Mouse (Mus musculus) liver, embryonic 16.5 days (tissue): ENCODE measurements at regions not wholly inside any gene's neighbourhood (a gene's known extent, or its start where the extent isn't known, plus 50 kb on each side); places are given as distances from the start of the nearest gene placed in this dataset.

Source experiments
- ATAC-seq: fragments of 200-750 bp; cut with Nextera tagmentation; 2 replicates; pipeline ENCODE4 v1.8.0; 2017; ENCODE audit warnings: low read depth, mild to moderate bottlenecking, moderate number of reproducible peaks, moderate library complexity
- H3K27ac ChIP-seq: fragments of 300-500 bp; sonication (generic); 2 replicates; pipeline ENCODE4 v1.5.1; 2014; ENCODE audit warnings: mild to moderate bottlenecking, low read length
- H3K27me3 ChIP-seq: fragments of 300-500 bp; sonication (generic); 2 replicates; pipeline ENCODE4 v1.6.1; 2014; ENCODE audit warnings: low read depth, low read length, mixed read lengths; ENCODE audit not compliant: control insufficient read depth, insufficient read depth
- H3K36me3 ChIP-seq: fragments of 300-500 bp; sonication (generic); 2 replicates; pipeline ENCODE4 v1.6.1; 2014; ENCODE audit warnings: mild to moderate bottlenecking; ENCODE audit not compliant: control insufficient read depth, insufficient read depth
- H3K4me1 ChIP-seq: fragments of 300-500 bp; sonication (generic); 2 replicates; pipeline ENCODE4 v1.6.1; 2014; ENCODE audit warnings: low read depth, low read length, mixed read lengths; ENCODE audit not compliant: control insufficient read depth
- H3K4me2 ChIP-seq: fragments of 300-500 bp; sonication (generic); 2 replicates; pipeline ENCODE4 v1.6.1; 2014; ENCODE audit warnings: low read depth, low read length, mixed read lengths
- H3K4me3 ChIP-seq: fragments of 300-500 bp; sonication (generic); 2 replicates; pipeline ENCODE4 v1.5.1; 2014; ENCODE audit warnings: low read depth, mild to moderate bottlenecking, low read length
- H3K9ac ChIP-seq: fragments of 300-500 bp; sonication (generic); 2 replicates; pipeline ENCODE4 v1.6.1; 2014; ENCODE audit warnings: low read depth, low read length
- H3K9me3 ChIP-seq: fragments of 300-500 bp; sonication (generic); replicated peaks from 2 replicates; pipeline ENCODE4 v1.6.1; 2016; ENCODE audit warnings: low read length; ENCODE audit not compliant: control insufficient read depth
- WGBS: fragments of 180-500 bp; shearing (Covaris S2); extraction: QIAGEN DNeasy Blood & Tissue Kit; methylation state at CpG from one replicate; pipeline ENCODE4 v1.1.7; 2014; ENCODE audit not compliant: insufficient replicate concordance; 5-methylcytosine and 5-hydroxymethylcytosine counted together

DNA sequence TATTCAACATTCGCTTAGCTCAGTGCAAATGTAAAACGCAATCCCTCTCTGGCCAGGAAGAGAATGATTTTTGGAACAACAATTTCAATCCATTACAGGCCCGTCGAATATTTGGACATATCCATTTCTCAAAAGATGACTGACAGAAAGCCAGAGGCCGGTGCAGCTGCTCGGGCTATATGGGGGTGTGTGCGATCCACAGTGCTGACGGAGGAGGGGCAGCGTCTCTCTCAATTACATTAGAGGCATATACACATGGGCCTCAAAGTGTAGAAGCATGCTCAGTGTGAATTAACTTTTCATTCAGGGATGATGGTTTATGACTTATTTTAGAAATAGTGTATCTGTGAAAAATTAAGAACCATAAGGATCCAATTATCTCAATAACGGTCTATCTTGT is 483.4 kb upstream of the Cdh4 start:
- H3K4me3 ChIP-seq: no peak overlapping the region
- H3K4me2 ChIP-seq: no peak overlapping the region
- H3K36me3 ChIP-seq: no peaks in the 10 kb centered on the region
- H3K9ac ChIP-seq: no peak overlapping the region
- WGBS: 80% methylated on average over 10 of the region's 10 CpGs
- no peaks in the 10 kb centered on the region for H3K27me3 ChIP-seq
- no peaks in the 10 kb centered on the region for H3K9me3 ChIP-seq
- H3K27ac ChIP-seq: no peak overlapping the region
- H3K4me1 ChIP-seq: no peaks in the 10 kb centered on the region
- no peak for ATAC-seq

DNA sequence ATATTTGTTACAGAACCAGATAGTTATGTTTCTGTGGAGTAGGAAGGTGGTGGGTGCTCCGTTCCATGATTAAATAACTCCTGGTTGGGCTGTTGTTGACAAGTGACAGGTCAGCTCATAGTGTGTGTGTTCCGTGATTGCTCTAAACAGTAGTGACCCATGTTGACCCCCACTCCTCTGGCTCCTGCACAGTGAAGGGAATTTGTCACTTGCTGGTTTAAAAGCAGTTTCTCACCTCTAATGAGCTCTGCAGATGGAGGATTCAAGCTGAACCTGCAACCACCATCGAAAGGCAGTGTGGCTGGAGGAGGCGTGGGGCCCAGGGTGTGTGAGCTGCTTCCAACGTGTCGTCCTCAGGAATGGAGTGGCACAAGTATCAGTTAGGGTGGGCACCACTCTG is 482.6 kb upstream of the Cdh4 start:
- Histone ChIP-seq H3K4me1 (no peaks in the 10 kb centered on the region), H3K9ac (no peak overlapping the region), H3K4me3 (no peak overlapping the region), H3K27ac (no peak overlapping the region), H3K27me3 (no peaks in the 10 kb centered on the region), H3K4me2 (no peak overlapping the region), H3K36me3 (no peaks in the 10 kb centered on the region), H3K9me3 (no peaks in the 10 kb centered on the region)
- ATAC-seq: no peak
- WGBS: 52% methylated on average over 6 of the region's 6 CpGs

DNA sequence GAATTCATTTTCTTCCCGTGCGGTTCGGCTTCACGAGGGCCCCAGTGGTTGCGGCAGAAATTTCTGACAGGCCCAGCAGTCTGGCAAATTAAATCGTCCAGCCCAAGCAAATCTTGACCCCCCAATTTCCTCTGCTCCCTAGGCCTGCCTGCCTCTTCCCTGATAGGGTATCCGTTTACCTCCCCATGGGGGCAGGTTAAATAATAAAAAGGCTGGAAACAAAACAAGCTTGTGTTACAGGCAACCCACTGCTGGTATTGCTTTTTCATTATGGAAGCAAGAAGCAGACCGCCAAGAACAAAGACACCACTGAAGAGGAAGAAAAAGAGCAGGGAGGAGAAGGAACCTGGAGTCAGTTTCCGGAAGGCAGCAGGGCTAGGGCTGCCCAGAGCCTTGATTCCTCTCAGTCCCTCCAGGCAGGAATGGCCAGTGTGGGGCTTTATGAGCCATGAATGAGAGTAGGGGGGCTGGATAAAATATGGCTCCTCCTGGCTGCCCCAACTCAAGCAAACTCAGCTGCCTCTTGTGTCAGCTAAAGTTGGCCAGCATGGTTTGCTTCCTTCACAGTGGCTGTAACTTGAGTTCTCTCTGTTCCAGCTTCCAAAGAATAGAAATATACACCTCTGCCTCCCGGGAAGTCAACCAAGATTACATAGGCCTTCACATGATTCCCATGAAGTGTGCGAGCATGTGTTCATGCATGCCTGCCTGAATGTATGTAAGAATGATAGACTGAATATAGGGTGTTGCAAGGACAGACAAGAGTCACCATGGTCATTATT is 474.5 kb upstream of the Cdh4 start:
- Histone ChIP-seq H3K4me2 (no peak overlapping the region), H3K4me3 (no peak overlapping the region), H3K27me3 (no peaks in the 10 kb centered on the region), H3K9ac (no peak overlapping the region), H3K9me3 (no peaks in the 10 kb centered on the region), H3K27ac (no peak overlapping the region), H3K4me1 (no peaks in the 10 kb centered on the region), H3K36me3 (no peaks in the 10 kb centered on the region)
- ATAC-seq: no peak
- WGBS: 68% methylated on average over 11 of the region's 11 CpGs

DNA sequence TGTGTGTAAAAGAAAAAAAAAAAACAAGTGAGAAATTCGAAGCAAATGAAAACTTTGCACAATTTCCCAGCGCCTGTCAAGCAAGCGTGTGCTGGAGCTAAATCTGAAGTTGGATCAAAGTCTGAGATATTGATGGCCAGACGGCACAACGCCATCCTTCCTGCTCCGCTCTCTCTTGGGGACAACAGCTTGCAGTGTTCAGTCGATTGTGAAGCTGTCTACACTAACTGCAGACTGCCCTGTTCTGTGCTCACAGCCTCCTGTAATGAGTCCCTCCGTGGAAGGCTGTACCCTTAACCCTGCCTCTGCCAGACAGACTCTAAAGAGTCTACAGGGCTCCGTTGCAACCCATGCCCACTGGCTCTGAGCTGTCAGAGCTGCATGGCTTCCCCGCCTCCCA is 472.5 kb upstream of the Cdh4 start:
- H3K4me3 ChIP-seq: no peak overlapping the region
- WGBS: 67% methylated on average over 10 of the region's 10 CpGs
- no peaks in the 10 kb centered on the region for H3K36me3 ChIP-seq
- ATAC-seq: no peak
- no peaks in the 10 kb centered on the region for H3K9me3 ChIP-seq
- H3K4me1 ChIP-seq: no peaks in the 10 kb centered on the region
- no peak overlapping the region for H3K4me2 ChIP-seq
- H3K27me3 ChIP-seq: no peaks in the 10 kb centered on the region
- no peak overlapping the region for H3K27ac ChIP-seq
- no peak overlapping the region for H3K9ac ChIP-seq

DNA sequence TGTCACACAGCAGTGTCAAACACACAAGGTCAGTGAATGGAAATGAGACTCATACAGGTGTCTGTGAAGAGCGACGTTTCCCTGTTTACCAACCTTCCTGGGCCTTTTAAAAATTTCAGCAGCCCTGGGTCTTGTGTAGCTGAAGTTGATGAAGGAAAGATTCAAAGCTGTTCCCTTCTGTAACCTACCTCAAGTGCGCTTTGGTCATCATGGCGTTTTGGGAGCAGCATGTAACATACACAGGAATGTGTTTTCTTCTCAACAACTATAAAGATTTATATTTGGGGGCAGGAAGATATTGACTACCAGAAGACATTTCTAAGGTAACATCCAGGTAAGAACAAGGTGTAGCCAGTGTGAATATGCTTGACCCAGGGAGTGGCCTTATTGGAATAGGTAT is 466.9 kb upstream of the Cdh4 start:
- no peak overlapping the region for H3K4me2 ChIP-seq
- H3K36me3 ChIP-seq: no peaks in the 10 kb centered on the region
- no peak overlapping the region for H3K27ac ChIP-seq
- no peak overlapping the region for H3K4me3 ChIP-seq
- 62% methylated on average over 4 of the region's 4 CpGs for WGBS
- H3K4me1 ChIP-seq: no peaks in the 10 kb centered on the region
- no peaks in the 10 kb centered on the region for H3K9me3 ChIP-seq
- no peak for ATAC-seq
- no peaks in the 10 kb centered on the region for H3K27me3 ChIP-seq
- H3K9ac ChIP-seq: no peak overlapping the region

DNA sequence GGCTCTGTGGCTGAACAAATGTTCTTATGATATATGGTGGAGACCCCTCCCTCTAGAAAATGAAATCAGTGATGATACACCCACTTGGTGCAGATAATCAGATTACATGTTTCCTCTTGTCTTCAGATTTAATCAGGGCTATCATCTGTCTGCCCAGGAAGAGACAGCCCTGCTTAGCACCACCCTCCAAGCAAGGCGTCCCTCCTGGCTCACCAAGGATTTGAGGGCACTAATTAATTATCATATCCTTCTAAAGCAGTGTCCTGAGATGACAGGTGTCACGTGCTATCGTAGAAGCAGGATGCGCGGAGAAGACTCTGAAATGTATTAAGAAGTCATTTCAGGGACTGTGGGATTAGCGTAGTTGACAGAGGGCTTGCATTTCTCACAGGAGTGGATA is 466.2 kb upstream of the Cdh4 start:
- no peak for ATAC-seq
- H3K4me3 ChIP-seq: no peak overlapping the region
- 77% methylated on average over 6 of the region's 6 CpGs for WGBS
- H3K36me3 ChIP-seq: no peaks in the 10 kb centered on the region
- no peaks in the 10 kb centered on the region for H3K27me3 ChIP-seq
- no peaks in the 10 kb centered on the region for H3K9me3 ChIP-seq
- no peak overlapping the region for H3K9ac ChIP-seq
- no peaks in the 10 kb centered on the region for H3K4me1 ChIP-seq
- H3K4me2 ChIP-seq: no peak overlapping the region
- H3K27ac ChIP-seq: no peak overlapping the region

DNA sequence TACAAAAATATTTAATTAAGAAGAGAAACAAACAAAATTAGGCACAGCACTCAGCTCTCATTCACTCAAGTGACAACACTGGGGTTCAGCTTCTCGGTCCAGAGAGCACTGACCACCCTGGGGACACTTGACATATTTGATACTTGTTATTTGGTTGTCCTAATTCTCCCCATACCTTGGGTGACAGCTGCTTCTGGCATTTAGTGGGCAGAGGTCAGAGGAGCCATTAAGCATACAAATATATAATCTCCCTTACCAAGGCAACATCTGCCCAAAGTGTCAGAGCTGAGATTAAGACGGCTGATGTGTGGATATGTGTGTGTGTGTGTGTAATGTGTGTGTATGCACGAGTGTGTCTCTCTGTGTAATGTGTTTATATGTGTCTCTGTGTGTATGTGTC is 465.7 kb upstream of the Cdh4 start:
- Histone ChIP-seq H3K9me3 (no peaks in the 10 kb centered on the region), H3K27me3 (no peaks in the 10 kb centered on the region), H3K4me1 (no peaks in the 10 kb centered on the region), H3K4me3 (no peak overlapping the region), H3K9ac (no peak overlapping the region), H3K4me2 (no peak overlapping the region), H3K36me3 (no peaks in the 10 kb centered on the region), H3K27ac (no peak overlapping the region)
- 61% methylated on average over 3 of the region's 3 CpGs for whole genome bisulfite sequencing
- no peak for ATAC-seq

DNA sequence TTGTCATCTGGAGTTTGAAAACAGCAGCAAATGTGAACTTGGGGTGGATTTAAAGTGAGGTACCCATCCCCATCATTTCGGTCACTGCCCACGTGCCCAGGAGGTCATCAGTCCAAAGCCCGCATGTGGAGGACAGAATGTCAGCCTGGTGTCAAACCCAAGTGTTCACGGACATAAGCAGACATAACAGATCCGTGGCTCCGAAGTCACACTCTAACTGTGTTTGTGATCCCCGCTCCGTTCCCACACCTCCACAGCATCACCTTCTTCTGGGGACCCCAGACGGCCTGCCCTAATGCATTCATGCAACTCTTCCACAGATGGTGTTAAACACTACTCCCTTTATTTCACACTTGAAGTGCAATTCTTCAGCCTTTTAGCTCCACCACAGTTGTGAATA is 462.8 kb upstream of the Cdh4 start:
- 75% methylated on average over 9 of the region's 9 CpGs for WGBS

DNA sequence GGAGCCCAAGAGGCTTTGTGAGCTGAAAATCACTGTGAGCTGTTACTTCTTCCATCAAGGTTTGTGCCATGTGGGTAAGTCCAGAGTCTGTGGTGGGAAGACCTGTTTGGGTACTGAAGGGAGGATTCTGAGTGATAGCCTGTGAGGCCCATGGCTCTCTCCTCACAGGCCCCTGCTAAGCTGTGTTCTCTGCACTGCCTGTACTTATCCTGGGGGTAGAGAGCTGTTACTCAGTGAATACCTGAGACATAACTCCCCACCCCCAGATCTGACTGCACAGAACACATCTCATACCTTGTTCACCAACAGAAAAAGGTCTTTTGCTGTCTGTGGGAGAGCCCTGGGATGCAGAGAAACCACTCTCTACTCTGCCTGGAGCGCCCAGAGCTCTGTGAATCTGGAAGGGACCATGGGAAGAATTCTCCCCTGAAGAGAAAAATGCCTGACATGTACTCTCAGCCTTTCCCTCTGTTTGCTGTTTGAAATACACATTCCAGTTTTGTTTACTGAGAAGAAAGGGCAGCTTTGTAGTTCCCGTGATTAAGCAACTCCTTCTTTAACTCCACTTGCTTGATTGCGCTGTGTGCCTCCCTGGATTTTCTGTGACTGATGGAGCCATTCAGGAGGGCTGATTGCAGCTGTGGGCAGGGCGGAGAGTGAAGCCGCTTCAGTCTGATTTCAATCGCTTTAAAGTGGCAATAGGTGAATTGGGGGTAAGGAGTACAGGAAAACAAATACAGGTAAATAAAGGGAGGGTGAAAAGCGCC is 460.3 kb upstream of the Cdh4 start:
- Histone ChIP-seq H3K4me3 (no peak overlapping the region), H3K27ac (no peak overlapping the region), H3K9ac (no peak overlapping the region), H3K36me3 (no peaks in the 10 kb centered on the region), H3K4me2 (no peak overlapping the region), H3K27me3 (no peaks in the 10 kb centered on the region), H3K9me3 (no peaks in the 10 kb centered on the region), H3K4me1 (no peaks in the 10 kb centered on the region)
- 0 out of 2 replicates have a peak, but pooled peaks have one; percentile 11 for ATAC-seq
- 37% methylated on average over 7 of the region's 7 CpGs for WGBS

More for the DNA sequence above, 462.8 kb upstream of the Cdh4 start:
- Histone ChIP-seq H3K4me2 (no peak overlapping the region), H3K4me3 (no peak overlapping the region), H3K9ac (no peak overlapping the region), H3K9me3 (no peaks in the 10 kb centered on the region), H3K27me3 (no peaks in the 10 kb centered on the region), H3K36me3 (no peaks in the 10 kb centered on the region), H3K27ac (no peak overlapping the region), H3K4me1 (no peaks in the 10 kb centered on the region)
- no peak for ATAC-seq
